Mouse (Mus musculus) heart, adult 8-10 months (tissue): Measurements from ENCODE around the gene Bmp5. TPM values are rescaled to one million over a fixed set of nuclear protein-coding genes. Genes with fewer than 3 reads are reported as not detected.
A peak's percentile ranks its signal among the peaks of the same experiment; 100 is the strongest.

Experiments used
- DNase-seq: peaks from one replicate; pipeline ENCODE4 v3.0.0; 2022; ENCODE audit warnings: low spot score
- total RNA-seq, 4 experiments: library from RNA; stranded (reverse); gene quantifications; 2 replicates each; pipeline ENCODE4 v1.2.4; 2022

The Bmp5 gene
- total RNA-seq, 4 experiments from 2014 or later, result 0.38 to 1.0 (median 0.75) TPM

GRCm38 (mm10) chr9:75839450-75839849 is 64.3 kb downstream of the Bmp5 start:
- no peak for DNase-seq

GRCm38 (mm10) chr9:75840841-75841240 is 65.7 kb downstream of the Bmp5 start:
- no peak for DNase-seq

- DNase-seq, result no peak
Measured at GRCm38 (mm10) chr9:75846010-75846409, 70.8 kb downstream of the Bmp5 start.

GRCm38 (mm10) chr9:75850670-75851228 is 75.6 kb downstream of the Bmp5 start:
- no peak for DNase-seq

- no peak for DNase-seq
Measured at GRCm38 (mm10) chr9:75858161-75858560, 83.0 kb downstream of the Bmp5 start.

GRCm38 (mm10) chr9:75858939-75859338 is 83.8 kb downstream of the Bmp5 start:
- DNase-seq, result no peak

GRCm38 (mm10) chr9:75870332-75871177 is 95.4 kb downstream of the Bmp5 start:
- DNase-seq, result no peak

- peak; percentile 16 for DNase-seq
Measured at GRCm38 (mm10) chr9:75876333-75876732, 101.2 kb downstream of the Bmp5 start.

- DNase-seq, result no peak
Measured at GRCm38 (mm10) chr9:75883481-75884190, 108.5 kb downstream of the Bmp5 start.

GRCm38 (mm10) chr9:75886801-75887544 is 111.8 kb downstream of the Bmp5 start:
- no peak for DNase-seq

GRCm38 (mm10) chr9:75896918-75897317 is 121.8 kb downstream of the Bmp5 start:
- no peak for DNase-seq

GRCm38 (mm10) chr9:75898022-75898421 is 122.9 kb downstream of the Bmp5 start:
- no peak for DNase-seq

GRCm38 (mm10) chr9:75901219-75901618 is 126.1 kb downstream of the Bmp5 start:
- DNase-seq, result no peak

GRCm38 (mm10) chr9:75905497-75905896 is 130.3 kb downstream of the Bmp5 start:
- DNase-seq, result no peak

GRCm38 (mm10) chr9:75910112-75910799 is 135.1 kb downstream of the Bmp5 start:
- DNase-seq, result peak; percentile 88

GRCm38 (mm10) chr9:75911542-75911941 is 136.4 kb downstream of the Bmp5 start:
- no peak for DNase-seq

GRCm38 (mm10) chr9:75916027-75916426 is 140.9 kb downstream of the Bmp5 start:
- no peak for DNase-seq

- peak; percentile 54 for DNase-seq
Measured at GRCm38 (mm10) chr9:75927196-75927880, 152.2 kb downstream of the Bmp5 start.

- DNase-seq, result no peak
Measured at GRCm38 (mm10) chr9:75928068-75928467, 152.9 kb downstream of the Bmp5 start.

GRCm38 (mm10) chr9:75944663-75945062 is 169.5 kb downstream of the Bmp5 start:
- no peak for DNase-seq
